Mouse (Mus musculus): Measurements from ENCODE around the gene Thap3.

DNA sequence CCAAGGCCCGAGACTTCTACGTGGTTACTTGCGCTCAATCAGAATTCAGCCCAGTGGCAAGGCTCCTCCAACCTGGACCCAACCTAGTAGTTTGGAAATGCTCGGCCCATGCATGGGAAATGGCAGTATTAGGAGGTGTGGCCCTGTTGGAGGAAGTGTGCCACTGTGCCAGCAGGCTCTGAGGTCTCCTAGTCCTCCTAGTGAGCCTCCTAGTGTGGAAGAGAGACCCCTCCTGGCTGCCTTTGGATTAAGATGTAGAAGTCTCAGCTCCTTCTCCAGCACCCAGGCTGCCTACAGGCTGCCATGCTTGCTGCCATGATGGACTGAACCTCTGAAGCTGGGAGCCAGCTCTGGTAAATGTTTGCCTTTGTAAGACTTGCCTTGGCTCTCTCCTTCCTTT lies 41.2 kb upstream of the Thap3 start:
- TF ChIP-seq GATA1 (IDR thresholded peaks at IDR 0.05; ENCODE audit: low read length) (no peak), TAL1 (IDR thresholded peaks at IDR 0.05; ENCODE audit: low read length) (no peak)

Data from erythroblast, embryonic 14.5 days (primary cell).